ENCODE assay signal across 8 mouse cellular contexts in genomic region chr11:101170354-101170810, GRCm38 (mm10). TPM values are rescaled to one million over a fixed set of nuclear protein-coding genes. Genes with fewer than 3 reads are reported as not detected.
DNase-seq lines count a peak whose midpoint lies in the region; ATAC-seq and TF ChIP-seq lines count a peak whose summit lies in the region.

Cntnap1 (plus strand) TSS chr11:101170523.

- peak within 1 kb of the TSS; percentile 73 for H3K9ac ChIP-seq in heart, embryonic 11.5 days (ENCODE audit: low read depth, low read length)
- H3K9ac ChIP-seq in kidney, embryonic 16.5 days (replicated peaks; ENCODE audit: low read length) = peak within 1 kb of the TSS; percentile 76

- no peaks in the 10 kb centered on the region for H3K9me3 ChIP-seq in heart, embryonic 11.5 days (replicated peaks; ENCODE audit: control insufficient read depth, low read length)
- H3K9me3 ChIP-seq in kidney, embryonic 16.5 days (ENCODE audit: low read length) = no peaks in the 10 kb centered on the region

- H3K4me2 ChIP-seq in heart, embryonic 11.5 days = peak within 1 kb of the TSS; percentile 97
- peak within 1 kb of the TSS; percentile 96 for H3K4me2 ChIP-seq in kidney, embryonic 16.5 days (replicated peaks; ENCODE audit: low read depth, low read length)

- WGBS in heart, embryonic 11.5 days (ENCODE audit: insufficient replicate concordance) = under 1% methylated on average over 35 of the region's 35 CpGs
- under 1% methylated on average over 35 of the region's 35 CpGs for WGBS in kidney, embryonic 16.5 days
- 2% methylated on average over 35 of the region's 35 CpGs for WGBS in lung, adult 2 months
- WGBS in small intestine, adult 2 months = 2% methylated on average over 35 of the region's 35 CpGs

- peaks cover 50% of the 10 kb centered on the region for H3K4me1 ChIP-seq in heart, embryonic 11.5 days (ENCODE audit: control insufficient read depth, insufficient read depth, low read length)
- H3K4me1 ChIP-seq in kidney, embryonic 16.5 days (ENCODE audit: insufficient read depth, low read length) = peaks cover 72% of the 10 kb centered on the region
- peaks cover 20% of the 10 kb centered on the region for H3K4me1 ChIP-seq in lung, adult 2 months (ENCODE audit: control insufficient read depth, insufficient read depth, low read length)
- peaks cover 25% of the 10 kb centered on the region for H3K4me1 ChIP-seq in small intestine, adult 2 months (ENCODE audit: control insufficient read depth, insufficient read depth, insufficient read length, low read length)

- ATAC-seq in heart, embryonic 11.5 days (replicated peaks; ENCODE audit: insufficient number of reproducible peaks, low FRiP score, low TSS enrichment) = no peak
- no peak for ATAC-seq in kidney, embryonic 16.5 days (ENCODE audit: low FRiP score, low TSS enrichment)

- DNase-seq in ovary, adult 18-20 months (ENCODE audit: low spot score) = peak; percentile 62
- DNase-seq in ovary, postnatal 10 days (ENCODE audit: low spot score) = no peak
- DNase-seq in cerebellum, postnatal 36 days = peak; percentile 66 to 70
- DNase-seq in lung, adult 2 months = peak; percentile 71
- DNase-seq in thymus, postnatal 10 days (ENCODE audit: low spot score in 2 of 2) = no peak

- peak within 1 kb of the TSS; percentile 71 for H3K4me3 ChIP-seq in heart, embryonic 11.5 days (ENCODE audit: low read depth, low read length)
- peak within 1 kb of the TSS; percentile 77 for H3K4me3 ChIP-seq in kidney, embryonic 16.5 days (ENCODE audit: low read length)
- H3K4me3 ChIP-seq in lung, adult 2 months (replicated peaks; ENCODE audit: extremely low read depth, low read depth, low read length) = peak within 1 kb of the TSS; percentile 97
- peak within 1 kb of the TSS; percentile 85 for H3K4me3 ChIP-seq in small intestine, adult 2 months (ENCODE audit: low read depth, low read length)

- TF ChIP-seq CTCF in lung, adult 2 months (IDR thresholded peaks at IDR 0.05; ENCODE audit: insufficient read depth, low read length) = no peak
- TF ChIP-seq CTCF in small intestine, adult 2 months (IDR thresholded peaks at IDR 0.05; ENCODE audit: extremely low read depth, insufficient read length, insufficient replicate concordance, low read depth, low read length) = no peak

- TF ChIP-seq POLR2A in lung, adult 2 months (IDR thresholded peaks at IDR 0.05; ENCODE audit: borderline replicate concordance, extremely low read depth, low read depth, low read length) = peak; percentile 43; the same call in 1 of the 2 replicates
- no peak; the same call in 1 of the 2 replicates for TF ChIP-seq POLR2A in small intestine, adult 2 months (IDR thresholded peaks at IDR 0.05; ENCODE audit: low read depth, low read length)

- H3K27ac ChIP-seq in heart, embryonic 11.5 days (ENCODE audit: low read depth, low read length) = peak within 1 kb of the TSS; percentile 82
- peak within 1 kb of the TSS; percentile 92 for H3K27ac ChIP-seq in kidney, embryonic 16.5 days (ENCODE audit: low read length)
- H3K27ac ChIP-seq in small intestine, adult 2 months (ENCODE audit: insufficient read depth, low read depth, low read length) = peak within 1 kb of the TSS; percentile 87

- H3K27me3 ChIP-seq in heart, embryonic 11.5 days (ENCODE audit: control insufficient read depth, insufficient read depth, low read length) = peaks cover 53% of the 10 kb centered on the region
- peaks cover 23% of the 10 kb centered on the region for H3K27me3 ChIP-seq in kidney, embryonic 16.5 days (ENCODE audit: insufficient read depth, low read length)
- no peaks in the 10 kb centered on the region for H3K27me3 ChIP-seq in small intestine, adult 2 months (ENCODE audit: control insufficient read depth, insufficient read depth, low read length)

- H3K36me3 ChIP-seq in heart, embryonic 11.5 days (ENCODE audit: control insufficient read depth, insufficient read depth, low read length) = peaks cover 3% of the 10 kb centered on the region; the same call in 1 of the 2 replicates
- peaks cover 21% of the 10 kb centered on the region for H3K36me3 ChIP-seq in kidney, embryonic 16.5 days (ENCODE audit: insufficient read depth, low read length)
- H3K36me3 ChIP-seq in small intestine, adult 2 months (ENCODE audit: control insufficient read depth, insufficient read depth, low read length) = peaks cover 22% of the 10 kb centered on the region

RNA-seq across cellular contexts. Expression of gene Cntnap1, which starts in this region (rescaled TPM):
- polyA plus RNA-seq in heart, embryonic 11.5 days (2014; fragmentation: Nextera tagmentation; extraction: Ambion mirVana) = 0.46 and 0.70 TPM in 2 replicates
- polyA plus RNA-seq in kidney, embryonic 16.5 days (2015; fragmentation: Nextera tagmentation; extraction: Ambion mirVana) = 2.2 TPM in 2 replicates
- polyA plus RNA-seq in lung, adult 2 months (2012; rRNA removed) = 2.6 and 2.7 TPM in 2 replicates
- 2.7 and 2.8 TPM in 2 replicates for polyA plus RNA-seq in small intestine, adult 2 months (2012; rRNA removed)

Comparison
In these comparisons a context has a peak if more than half of its experiments do, and no peak if none do; other contexts are left out.
1. DNase-seq: peak in ovary, adult 18-20 months (single experiment), cerebellum, postnatal 36 days (2 of 2) and lung, adult 2 months (single experiment); none in ovary, postnatal 10 days (single experiment) and thymus, postnatal 10 days (0 of 2).
2. Peak in every context shown above with its lines, with median percentiles within 50 percentile points of each other: H3K27ac ChIP-seq and H3K4me3 ChIP-seq.